Mouse (Mus musculus): Measurements from ENCODE around the gene Gfi1b. TPM values are rescaled to one million over a fixed set of nuclear protein-coding genes. Genes with fewer than 3 reads are reported as not detected.

The Gfi1b gene
- polyA plus RNA-seq, 1 experiment = not detected

Small RNAs within 50 kb of the gene (microRNA-seq; reads per million reads assigned to microRNA genes)
- gene Gm22824 (ENCODE audit: borderline microRNAs expressed) = not detected

Other genes starting within 250 kb of the Gfi1b start
- gene Ppp1r26, start 175.2 kb downstream of the Gfi1b start, polyA plus RNA-seq (2012; fragmentation: generic; extraction: Trizol) = 0.01 TPM
- gene 1700007K13Rik, start 155.7 kb downstream of the Gfi1b start, polyA plus RNA-seq (2012; fragmentation: generic; extraction: Trizol) = 0.68 TPM
- 30.4 TPM for gene Mrps2, start 153.9 kb downstream of the Gfi1b start, polyA plus RNA-seq (2012; fragmentation: generic; extraction: Trizol)
- not detected for gene Gbgt1, start 125.1 kb downstream of the Gfi1b start, polyA plus RNA-seq (2012; fragmentation: generic; extraction: Trizol)
- gene Gm10134, start 115.9 kb downstream of the Gfi1b start, polyA plus RNA-seq (2012; fragmentation: generic; extraction: Trizol) = not detected
- gene Ralgds, start 108.9 kb downstream of the Gfi1b start, polyA plus RNA-seq (2012; fragmentation: generic; extraction: Trizol) = 10.5 TPM
- not detected for gene Cel, start 58.6 kb downstream of the Gfi1b start, polyA plus RNA-seq (2012; fragmentation: generic; extraction: Trizol)
- gene Gtf3c5, start 38.2 kb downstream of the Gfi1b start, polyA plus RNA-seq (2012; fragmentation: generic; extraction: Trizol) = 28.1 TPM
- 6.9 TPM for gene Tsc1, start 19.2 kb upstream of the Gfi1b start, polyA plus RNA-seq (2012; fragmentation: generic; extraction: Trizol)
- 0.96 TPM for gene Spaca9, start 77.7 kb upstream of the Gfi1b start, polyA plus RNA-seq (2012; fragmentation: generic; extraction: Trizol)
- 0.04 TPM for gene Ak8, start 78.2 kb upstream of the Gfi1b start, polyA plus RNA-seq (2012; fragmentation: generic; extraction: Trizol)
- 20.5 TPM for gene Gtf3c4, start 218.4 kb upstream of the Gfi1b start, polyA plus RNA-seq (2012; fragmentation: generic; extraction: Trizol)
- 9.5 TPM for gene Ddx31, start 218.4 kb upstream of the Gfi1b start, polyA plus RNA-seq (2012; fragmentation: generic; extraction: Trizol)